Mouse (Mus musculus) neural tube, embryonic 14.5 days (tissue): ENCODE results near the gene Scrt2. TPM values are rescaled to one million over a fixed set of nuclear protein-coding genes. Genes with fewer than 3 reads are reported as not detected.
A peak's percentile ranks its signal among the peaks of the same experiment; 100 is the strongest.

Experiments used
- ATAC-seq: fragments of 200-750 bp; cut with Nextera tagmentation; 2 replicates; pipeline ENCODE4 v1.8.0; 2017; ENCODE audit warnings: low read depth, mild to moderate bottlenecking, moderate TSS enrichment, moderate library complexity
- H3K27ac ChIP-seq: fragments of 300-500 bp; sonication (generic); 2 replicates; pipeline ENCODE4 v1.5.1; 2014; ENCODE audit warnings: low read depth, mild to moderate bottlenecking, control low read depth, low read length, moderate library complexity, mixed read lengths
- H3K27me3 ChIP-seq: fragments of 300-500 bp; sonication (generic); 2 replicates; pipeline ENCODE4 v1.6.1; 2014; ENCODE audit warnings: low read length; ENCODE audit not compliant: control insufficient read depth, insufficient read depth
- H3K36me3 ChIP-seq: fragments of 300-500 bp; sonication (generic); 2 replicates; pipeline ENCODE4 v1.6.1; 2014; ENCODE audit warnings: low read length, mixed read lengths; ENCODE audit not compliant: control insufficient read depth, insufficient read depth
- H3K4me1 ChIP-seq: fragments of 300-500 bp; sonication (generic); 2 replicates; pipeline ENCODE4 v1.6.1; 2014; ENCODE audit warnings: low read length; ENCODE audit not compliant: control insufficient read depth, insufficient read depth
- H3K4me2 ChIP-seq: fragments of 300-500 bp; sonication (generic); 2 replicates; pipeline ENCODE4 v1.6.1; 2014; ENCODE audit warnings: mild to moderate bottlenecking, low read depth, low read length, control low read depth
- H3K4me3 ChIP-seq: fragments of 300-500 bp; sonication (generic); 2 replicates; pipeline ENCODE4 v1.5.1; 2014; ENCODE audit warnings: low read depth, low read length, control low read depth, mixed read lengths
- H3K9ac ChIP-seq: fragments of 300-500 bp; sonication (generic); replicated peaks from 2 replicates; pipeline ENCODE4 v1.6.1; 2014; ENCODE audit warnings: low read depth, mild to moderate bottlenecking, control low read depth, low read length, mixed read lengths
- H3K9me3 ChIP-seq: fragments of 300-500 bp; sonication (generic); 2 replicates; pipeline ENCODE4 v1.6.1; 2016; ENCODE audit warnings: low read length; ENCODE audit not compliant: control insufficient read depth
- WGBS: fragments of 180-500 bp; shearing (Covaris S2); extraction: QIAGEN DNeasy Blood & Tissue Kit; methylation state at CpG from one replicate; pipeline ENCODE4 v1.1.7; 2014; 5-methylcytosine and 5-hydroxymethylcytosine counted together
- polyA plus RNA-seq: library from polyadenylated mRNA; unstranded; fragments of >200 nt; fragmentation: Nextera tagmentation; extraction: Ambion mirVana; gene quantifications from 2 replicates; pipeline ENCODE4 v1.2.1, GENCODE M21; 2014

Gene Scrt2
- polyA plus RNA-seq, 1 experiment from 2014 or later, result 15.7 TPM

DNA sequence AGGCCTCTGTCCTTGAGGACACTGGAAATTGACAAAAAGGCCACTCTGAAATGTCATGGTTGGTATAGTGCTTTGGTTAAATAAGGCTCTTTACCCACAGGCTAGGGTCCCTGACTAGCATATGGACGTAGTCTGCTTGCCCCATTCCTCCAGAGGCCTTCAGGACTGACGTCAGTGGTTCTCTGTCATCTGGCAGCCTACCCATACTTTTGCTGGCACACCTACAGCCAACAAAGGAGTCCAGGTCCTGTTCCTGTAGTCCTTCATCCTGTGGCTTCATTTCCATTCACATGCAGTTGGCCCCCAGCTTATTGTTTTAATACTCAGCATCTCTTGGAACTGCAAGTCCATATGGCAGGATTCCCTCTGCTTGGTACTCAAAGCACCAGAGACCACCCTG is 15.6 kb downstream of the Scrt2 start:
- H3K4me3 ChIP-seq, result no peak overlapping the region
- WGBS, result 38% methylated on average over 2 of the region's 2 CpGs
- no peak overlapping the region for H3K4me2 ChIP-seq
- H3K36me3 ChIP-seq, result no peaks in the 10 kb centered on the region
- H3K4me1 ChIP-seq, result peaks cover 14% of the 10 kb centered on the region
- ATAC-seq, result no peak
- H3K27ac ChIP-seq, result peak overlapping the region; percentile 29; the same call in 1 of the 2 replicates
- no peak overlapping the region for H3K9ac ChIP-seq
- no peaks in the 10 kb centered on the region for H3K27me3 ChIP-seq
- H3K9me3 ChIP-seq, result no peaks in the 10 kb centered on the region

DNA sequence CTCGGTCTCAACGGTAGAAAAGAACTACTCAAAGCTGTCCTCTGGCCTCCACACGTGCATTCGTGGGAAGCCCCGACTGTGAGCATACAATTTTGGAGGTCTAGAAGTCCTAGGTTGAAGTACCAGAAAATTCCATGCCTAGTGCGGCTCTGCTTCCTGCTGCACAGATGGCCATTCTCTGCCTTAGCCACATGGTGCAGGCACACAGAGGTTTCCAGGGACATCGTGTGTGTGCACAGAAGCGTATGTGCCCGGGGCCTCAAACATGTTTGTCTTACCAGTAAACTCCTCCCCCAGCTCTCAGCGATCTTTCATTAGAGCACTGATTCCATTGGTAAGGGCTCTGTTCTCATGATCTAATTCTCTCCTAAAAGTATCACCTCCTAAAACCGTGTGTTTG is 16.6 kb downstream of the Scrt2 start:
- no peak overlapping the region for H3K4me2 ChIP-seq
- H3K9me3 ChIP-seq, result no peaks in the 10 kb centered on the region
- H3K27ac ChIP-seq, result peak overlapping the region; percentile 31; the same call in 1 of the 2 replicates
- no peak overlapping the region for H3K9ac ChIP-seq
- no peaks in the 10 kb centered on the region for H3K36me3 ChIP-seq
- ATAC-seq, result no peak
- no peaks in the 10 kb centered on the region for H3K27me3 ChIP-seq
- H3K4me3 ChIP-seq, result no peak overlapping the region
- peaks cover 15% of the 10 kb centered on the region for H3K4me1 ChIP-seq
- WGBS, result 60% methylated on average over 11 of the region's 11 CpGs

DNA sequence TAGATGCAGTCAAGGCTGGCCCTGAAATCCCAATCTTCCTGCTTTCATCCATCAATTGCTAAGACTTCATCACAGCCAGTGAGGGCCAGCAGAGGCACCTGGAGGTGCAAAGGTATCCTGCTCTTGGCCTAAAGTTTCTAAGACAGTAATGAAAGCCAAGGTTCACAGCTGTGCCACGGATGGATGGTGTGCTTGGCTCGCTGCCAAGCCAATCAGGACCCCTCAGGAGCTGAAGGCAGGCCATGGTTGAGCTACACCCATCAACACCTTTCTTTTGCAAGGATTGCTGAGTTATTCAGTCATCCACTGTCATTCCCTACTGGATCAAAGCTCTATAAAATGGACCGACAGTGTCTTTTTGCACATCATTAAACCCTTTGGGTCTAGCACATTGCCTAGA is 18.2 kb downstream of the Scrt2 start:
- H3K36me3 ChIP-seq, result no peaks in the 10 kb centered on the region

DNA sequence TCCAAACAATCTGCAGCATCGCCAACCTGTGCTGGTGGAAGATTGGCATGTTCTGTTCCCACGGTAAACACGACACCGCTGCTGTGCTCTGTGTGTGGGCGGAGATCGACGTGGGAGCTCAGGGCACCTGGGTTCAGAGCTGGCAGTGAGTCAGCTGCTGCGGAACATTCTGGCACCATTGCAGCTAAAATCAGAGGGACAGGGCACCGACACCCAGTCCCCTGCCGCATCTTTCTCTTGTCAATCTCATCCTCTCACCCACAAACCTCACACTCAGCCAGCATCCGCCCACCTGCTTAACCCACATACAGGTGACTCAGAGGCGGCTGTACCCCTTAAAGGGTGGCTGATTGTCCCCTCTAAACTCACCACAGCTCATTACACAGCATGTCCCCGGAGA is 20.4 kb downstream of the Scrt2 start:
- 75% methylated on average over 13 of the region's 13 CpGs for WGBS
- Histone ChIP-seq H3K4me1 (peaks cover 10% of the 10 kb centered on the region), H3K4me2 (no peak overlapping the region), H3K4me3 (no peak overlapping the region), H3K9ac (no peak overlapping the region), H3K27ac (no peak overlapping the region), H3K9me3 (no peaks in the 10 kb centered on the region), H3K36me3 (no peaks in the 10 kb centered on the region), H3K27me3 (no peaks in the 10 kb centered on the region)
- no peak for ATAC-seq

More for the DNA sequence above, 18.2 kb downstream of the Scrt2 start:
- no peak for ATAC-seq
- Histone ChIP-seq H3K4me1 (peaks cover 9% of the 10 kb centered on the region), H3K9ac (no peak overlapping the region), H3K9me3 (no peaks in the 10 kb centered on the region), H3K4me3 (no peak overlapping the region), H3K27ac (no peak overlapping the region), H3K4me2 (no peak overlapping the region), H3K27me3 (no peaks in the 10 kb centered on the region)
- WGBS, result 40% methylated on average over 3 of the region's 3 CpGs

DNA sequence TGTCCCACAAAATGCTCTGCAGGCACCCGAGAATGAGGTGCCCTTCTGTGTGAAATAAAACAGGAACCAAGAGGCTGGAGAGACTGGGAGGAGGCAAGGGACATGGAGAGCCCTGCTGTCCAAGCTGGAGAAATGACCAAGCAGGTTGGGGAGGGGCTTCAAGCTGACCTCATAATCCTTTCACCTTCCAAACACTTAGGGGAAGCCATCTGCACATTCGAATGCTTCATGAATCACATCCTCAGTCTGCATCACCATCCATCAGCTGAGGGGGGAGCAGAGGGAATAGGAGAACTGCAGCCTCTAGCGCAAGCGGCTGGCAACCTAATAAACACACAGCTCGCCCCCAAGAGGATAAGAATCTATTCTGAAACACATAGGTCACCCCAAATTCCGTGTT is 21.0 kb downstream of the Scrt2 start:
- no peaks in the 10 kb centered on the region for H3K27me3 ChIP-seq
- no peak overlapping the region for H3K4me2 ChIP-seq
- H3K27ac ChIP-seq, result no peak overlapping the region
- no peak overlapping the region for H3K4me3 ChIP-seq
- 33% methylated on average over 6 of the region's 6 CpGs for WGBS
- peaks cover 10% of the 10 kb centered on the region for H3K4me1 ChIP-seq
- no peak overlapping the region for H3K9ac ChIP-seq
- no peak for ATAC-seq
- H3K36me3 ChIP-seq, result no peaks in the 10 kb centered on the region
- H3K9me3 ChIP-seq, result no peaks in the 10 kb centered on the region

DNA sequence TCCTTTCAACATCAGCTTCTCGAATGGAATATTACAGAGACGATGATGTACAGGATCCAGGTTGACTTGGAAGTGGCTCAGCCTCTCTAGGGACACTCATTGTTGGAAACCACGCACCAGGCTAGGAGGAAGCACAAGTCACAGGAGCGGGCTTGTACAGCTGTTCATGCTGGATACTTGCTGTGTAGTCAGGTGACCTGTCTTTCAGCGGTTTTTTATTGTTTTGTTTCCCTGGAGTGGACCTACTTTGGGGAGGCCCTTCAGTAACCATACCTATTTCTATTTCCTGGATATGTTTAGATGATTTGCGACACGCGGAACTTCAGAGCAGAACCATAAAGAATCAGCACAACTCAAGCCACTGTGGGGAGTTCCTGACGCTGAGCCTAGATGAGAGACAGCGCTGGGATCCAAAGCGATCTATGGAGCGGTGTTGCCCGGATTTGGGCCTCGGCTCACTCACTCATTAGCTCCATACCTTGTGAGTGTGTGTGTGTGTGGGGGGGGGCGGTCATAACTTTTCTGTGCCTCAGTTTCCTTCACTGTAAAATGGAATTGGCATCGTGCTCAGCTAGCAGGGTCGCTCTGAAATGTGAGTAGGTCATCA is 23.5 kb downstream of the Scrt2 start:
- H3K27ac ChIP-seq, result no peak overlapping the region; the same call in 1 of the 2 replicates

DNA sequence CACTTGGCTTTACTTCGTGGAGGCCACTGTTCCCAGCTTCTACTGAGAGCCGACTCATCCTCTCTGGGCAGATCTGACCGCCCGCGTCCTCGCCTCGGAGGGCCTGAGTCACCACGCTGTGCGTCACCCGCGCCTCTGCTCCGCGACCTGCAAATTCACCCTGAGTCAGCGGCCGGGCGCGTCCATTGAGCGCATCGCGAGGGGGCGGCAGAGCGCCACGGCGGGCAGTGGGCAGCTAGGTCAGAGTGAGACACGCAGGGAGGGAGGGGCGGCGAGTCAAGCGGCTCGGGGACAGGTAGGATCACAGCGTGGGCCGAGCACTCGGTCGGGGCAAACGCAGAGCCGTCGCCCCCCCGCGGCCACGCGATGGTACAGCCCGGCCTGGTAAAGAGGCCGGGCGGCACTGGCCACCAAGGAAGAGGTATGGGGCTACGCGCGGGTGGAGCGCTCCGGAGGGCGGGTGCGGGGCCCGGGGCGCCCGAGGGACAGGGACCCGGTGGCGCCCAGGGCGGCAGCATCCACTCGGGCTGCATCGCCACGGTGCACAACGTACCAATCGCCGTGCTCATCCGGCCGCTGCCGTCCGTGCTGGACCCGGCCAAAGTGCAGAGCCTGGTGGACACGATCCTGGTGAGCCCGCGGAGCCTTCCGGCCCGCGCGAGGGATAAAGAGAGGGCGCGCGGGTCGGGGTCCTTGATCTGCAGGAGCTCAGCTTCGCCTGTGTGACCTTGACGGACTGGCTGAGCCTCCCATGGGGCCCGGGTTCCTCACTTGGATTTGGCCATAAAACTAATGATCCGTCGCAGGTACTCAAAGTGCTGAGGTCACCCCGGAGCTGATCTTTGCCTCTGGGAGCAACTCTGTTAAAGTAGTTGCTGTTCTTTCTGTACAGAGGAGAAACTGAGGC is 24.2 kb downstream of the Scrt2 start, which contains the start of gene Srxn1:
Gene Srxn1 (plus strand): TSS at position 199 of the 907 bp plus-strand sequence.
- peak within 1 kb of the TSS; percentile 67 for H3K27ac ChIP-seq
- peaks cover 10% of the 10 kb centered on the region for H3K4me1 ChIP-seq
- no peaks in the 10 kb centered on the region for H3K36me3 ChIP-seq
- peak within 1 kb of the TSS; percentile 87 for H3K9ac ChIP-seq
- WGBS, result under 1% methylated on average over 48 of the region's 84 CpGs
- peak within 1 kb of the TSS; percentile 80 for H3K4me2 ChIP-seq
- no peaks in the 10 kb centered on the region for H3K9me3 ChIP-seq
- peak within 1 kb of the TSS; percentile 67 for H3K4me3 ChIP-seq
- no peaks in the 10 kb centered on the region for H3K27me3 ChIP-seq
- ATAC-seq, result peak; percentile 85

More for the DNA sequence above, 23.5 kb downstream of the Scrt2 start:
- Histone ChIP-seq H3K9me3 (no peaks in the 10 kb centered on the region), H3K36me3 (no peaks in the 10 kb centered on the region), H3K4me2 (peak overlapping the region; percentile 80), H3K4me3 (peak overlapping the region; percentile 67), H3K4me1 (peaks cover 10% of the 10 kb centered on the region), H3K27me3 (no peaks in the 10 kb centered on the region), H3K9ac (peak overlapping the region; percentile 87)
- peak; percentile 44 for ATAC-seq
- WGBS, result 16% methylated on average over 17 of the region's 17 CpGs

DNA sequence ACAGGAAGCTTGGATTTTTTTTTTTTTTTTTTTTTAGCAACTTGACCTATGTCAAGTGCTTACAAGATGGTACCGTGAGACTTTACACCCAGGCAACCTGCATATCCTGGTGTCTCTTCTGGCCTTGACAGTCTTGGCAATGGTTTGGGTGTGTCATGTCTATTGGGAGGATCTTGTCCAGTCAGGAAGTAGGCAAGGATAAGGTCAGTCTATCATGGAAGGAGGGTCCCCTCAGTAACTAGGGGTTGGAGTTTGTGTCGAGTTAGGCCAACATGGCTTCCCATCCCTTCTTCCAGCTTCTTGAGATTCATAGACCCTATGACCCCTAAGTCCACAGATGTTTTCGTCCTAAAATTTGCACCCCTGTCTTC is 24.9 kb downstream of the Scrt2 start:
- no peak for ATAC-seq
- no peaks in the 10 kb centered on the region for H3K27me3 ChIP-seq
- WGBS, result 86% methylated on average over 3 of the region's 3 CpGs
- H3K4me3 ChIP-seq, result peak overlapping the region; percentile 67
- H3K9ac ChIP-seq, result peak overlapping the region; percentile 87; the same call in 1 of the 2 replicates
- peaks cover 10% of the 10 kb centered on the region for H3K4me1 ChIP-seq
- no peaks in the 10 kb centered on the region for H3K36me3 ChIP-seq
- H3K4me2 ChIP-seq, result peak overlapping the region; percentile 80
- H3K9me3 ChIP-seq, result no peaks in the 10 kb centered on the region
- H3K27ac ChIP-seq, result no peak overlapping the region

DNA sequence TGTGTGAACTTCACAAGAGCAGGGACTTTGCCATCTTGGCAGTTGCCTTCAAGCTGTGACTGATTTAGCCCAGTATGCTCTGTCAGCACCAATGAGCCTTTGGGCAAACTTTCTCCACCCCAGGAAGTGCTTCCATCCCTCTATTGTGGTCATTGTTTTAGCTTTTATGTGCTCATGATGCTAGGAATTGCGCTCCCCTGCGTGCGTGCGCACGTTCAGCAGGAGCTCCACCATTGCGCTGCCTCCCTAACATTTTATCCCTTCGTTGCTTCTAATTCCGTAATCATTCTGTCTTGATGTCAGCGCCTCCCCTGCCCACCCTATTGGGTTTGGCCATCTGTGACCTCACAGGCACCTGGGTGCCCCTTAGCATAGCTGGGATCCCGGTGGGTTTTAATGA is 25.3 kb downstream of the Scrt2 start:
- no peaks in the 10 kb centered on the region for H3K27me3 ChIP-seq
- H3K9ac ChIP-seq, result no peak overlapping the region
- H3K9me3 ChIP-seq, result no peaks in the 10 kb centered on the region
- H3K27ac ChIP-seq, result no peak overlapping the region
- no peak overlapping the region; the same call in 1 of the 2 replicates for H3K4me2 ChIP-seq
- WGBS, result 87% methylated on average over 10 of the region's 10 CpGs
- ATAC-seq, result no peak
- H3K4me3 ChIP-seq, result no peak overlapping the region
- H3K4me1 ChIP-seq, result peaks cover 10% of the 10 kb centered on the region
- H3K36me3 ChIP-seq, result no peaks in the 10 kb centered on the region
